Mouse (Mus musculus): ENCODE measurements around the gene Siglecf. TPM values are rescaled to one million over a fixed set of nuclear protein-coding genes. Genes with fewer than 3 reads are reported as not detected.

The Siglecf gene
- polyA plus RNA-seq, 1 experiment = 0.13 TPM

- DNase-seq = no peak
- H3K4me3 ChIP-seq (ENCODE audit: insufficient read depth, low read depth, low read length) = no peak overlapping the region
- no peak for TF ChIP-seq POLR2A (IDR thresholded peaks at IDR 0.05; ENCODE audit: low read depth, low read length)
- no peak for TF ChIP-seq CTCF (conservative IDR thresholded peaks at IDR 0.05; ENCODE audit: insufficient read depth, insufficient read length, low read depth, low read length)
- 68% methylated on average over 3 of the region's 3 CpGs for WGBS
- H3K27ac ChIP-seq (ENCODE audit: insufficient read depth, low read depth, low read length) = no peak overlapping the region
- no peaks in the 10 kb centered on the region for H3K4me1 ChIP-seq (ENCODE audit: control insufficient read depth, insufficient read depth, low read length)
- no peaks in the 10 kb centered on the region for H3K36me3 ChIP-seq (ENCODE audit: control insufficient read depth, insufficient read depth, low read length)
- H3K27me3 ChIP-seq (replicated peaks; ENCODE audit: control insufficient read depth, insufficient read depth, low read length) = no peaks in the 10 kb centered on the region
Measured at GRCm38 (mm10) chr7:43409084-43409483, 57.9 kb downstream of the Siglecf start.

Other genes with a start within 250 kb of the Siglecf start
- gene Zfp936, start 237.1 kb upstream of the Siglecf start, polyA plus RNA-seq (2012; rRNA removed) = not detected in 2 replicates
- gene Zfp715, start 38.0 kb upstream of the Siglecf start, polyA plus RNA-seq (2012; rRNA removed) = 3.7 and 4.6 TPM in 2 replicates
- gene Siglecg, start 56.9 kb downstream of the Siglecf start, polyA plus RNA-seq (2012; rRNA removed) = 1.4 and 7.7 TPM in 2 replicates
- not detected in 2 replicates for gene Lim2, start 76.3 kb downstream of the Siglecf start, polyA plus RNA-seq (2012; rRNA removed)
- gene Nkg7, start 85.7 kb downstream of the Siglecf start, polyA plus RNA-seq (2012; rRNA removed) = 2.0 and 8.4 TPM in 2 replicates
- 0.33 TPM in 1 of 2 replicates, not detected in the other for gene Cldnd2, start 89.4 kb downstream of the Siglecf start, polyA plus RNA-seq (2012; rRNA removed)
- gene Etfb, start 92.7 kb downstream of the Siglecf start, polyA plus RNA-seq (2012; rRNA removed) = 477 and 614 TPM in 2 replicates
- gene Gm45233, start 92.8 kb downstream of the Siglecf start, polyA plus RNA-seq (2012; rRNA removed) = 1.8 and 3.6 TPM in 2 replicates
- 5.9 and 6.7 TPM in 2 replicates for gene Vsig10l, start 111.8 kb downstream of the Siglecf start, polyA plus RNA-seq (2012; rRNA removed)
- gene Iglon5, start 138.7 kb downstream of the Siglecf start, polyA plus RNA-seq (2012; rRNA removed) = 1.0 and 1.1 TPM in 2 replicates
- not detected in 2 replicates for gene 4931406B18Rik, start 154.6 kb downstream of the Siglecf start, polyA plus RNA-seq (2012; rRNA removed)
- 2.4 and 3.9 TPM in 2 replicates for gene Cd33, start 193.1 kb downstream of the Siglecf start, polyA plus RNA-seq (2012; rRNA removed)
- gene Zfp658, start 210.9 kb downstream of the Siglecf start, polyA plus RNA-seq (2012; rRNA removed) = 0.91 and 1.1 TPM in 2 replicates
- gene Zfp719, start 228.3 kb downstream of the Siglecf start, polyA plus RNA-seq (2012; rRNA removed) = 2.1 and 2.6 TPM in 2 replicates